Mouse (Mus musculus): Measurements from ENCODE around the gene Iffo1. TPM values are rescaled to one million over a fixed set of nuclear protein-coding genes. Genes with fewer than 3 reads are reported as not detected.
"Not testable (repeated sequence)": the region's sequence is repeated elsewhere in the genome, so short reads cannot be mapped to it uniquely, and the experiment has no call there.

Gene Iffo1
- total RNA-seq, 2 experiments from 2014 or later, result 11.6 to 12.3 TPM

DNA sequence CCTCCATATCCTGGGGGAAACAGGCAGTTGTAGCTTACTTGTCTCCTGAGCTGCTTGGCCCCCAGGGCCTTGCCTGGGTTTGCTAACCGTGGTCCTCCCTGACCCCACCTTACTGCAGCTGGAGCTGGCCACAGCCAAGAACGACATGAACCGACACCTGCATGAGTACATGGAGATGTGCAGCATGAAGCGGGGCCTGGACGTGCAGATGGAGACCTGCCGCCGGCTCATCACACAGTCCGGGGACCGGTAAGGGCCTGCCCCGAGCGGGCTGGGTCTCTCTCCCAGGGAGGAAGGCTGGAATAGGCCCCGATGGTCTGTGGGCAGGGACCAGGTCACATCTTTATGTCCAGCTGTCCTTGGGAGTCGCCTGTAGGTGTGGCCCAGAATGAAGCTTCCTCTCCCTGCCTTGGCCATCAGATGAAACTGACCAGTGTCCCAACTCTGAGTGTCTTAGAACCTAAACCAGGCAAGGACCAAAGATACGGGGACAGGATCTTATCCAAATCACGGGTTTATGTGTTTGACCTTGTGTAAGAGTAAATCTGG lies 14.0 kb downstream of the Iffo1 start:
- peak in 1 of 2 experiments; percentile 17 for DNase-seq
- intact Hi-C loops (cut with DNase I), result no loop called here

DNA sequence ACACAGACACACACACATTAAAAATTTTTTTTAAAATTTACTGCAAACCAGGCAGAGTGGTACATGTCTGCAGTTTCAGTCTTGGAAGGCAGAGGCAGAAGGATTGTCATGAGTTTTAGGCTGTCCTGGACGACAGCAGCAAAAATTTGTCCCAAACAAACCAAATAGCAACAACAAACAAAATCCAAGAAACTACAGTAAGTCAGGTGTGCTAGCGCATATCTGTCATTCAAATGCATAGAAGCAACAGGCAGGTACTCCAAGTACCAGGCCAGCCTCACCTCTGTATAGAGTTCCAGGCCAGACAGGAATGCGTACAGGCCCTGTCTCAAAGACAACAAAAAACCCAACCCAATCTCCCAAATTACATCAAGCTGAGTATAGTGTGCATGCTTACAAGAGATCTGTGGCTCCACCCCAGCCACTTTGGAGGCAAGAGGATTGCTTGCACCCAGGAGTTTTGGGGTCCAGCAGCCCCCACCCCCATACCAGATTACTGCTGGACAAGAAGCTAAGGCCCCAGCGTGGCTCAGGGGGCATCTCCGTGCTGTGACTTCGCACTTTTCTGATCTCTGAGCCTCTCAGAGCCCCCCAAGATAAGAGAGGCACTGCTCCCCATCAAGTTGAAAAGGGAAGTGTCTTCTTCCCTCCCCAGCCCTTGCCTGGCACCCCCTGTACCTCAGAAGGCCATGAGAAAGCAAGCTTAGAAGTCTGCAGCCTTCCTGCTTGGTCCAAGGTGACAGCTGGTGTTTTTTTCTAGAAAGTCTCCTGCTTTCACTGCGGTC lies 14.9 kb downstream of the Iffo1 start:
- DNase-seq, result no peak
- intact Hi-C loops (cut with DNase I), result no loop called here

DNA sequence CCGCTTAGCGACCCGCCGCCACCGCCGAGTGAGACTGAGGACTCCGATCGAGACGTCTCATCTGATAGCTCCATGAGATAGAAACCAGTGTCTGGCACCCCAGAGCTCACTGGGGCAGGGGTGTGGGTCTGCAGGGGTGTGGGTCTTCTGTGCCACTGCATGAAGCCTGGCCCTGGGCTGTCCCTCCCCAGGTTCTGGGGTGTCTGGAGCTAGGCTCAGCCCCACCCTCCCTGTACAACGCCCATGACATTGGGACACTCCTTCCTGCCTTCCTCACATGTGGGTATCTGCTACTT lies 15.5 kb downstream of the Iffo1 start:
- intact Hi-C loops (cut with DNase I), result no loop called here
- DNase-seq, result no peak

DNA sequence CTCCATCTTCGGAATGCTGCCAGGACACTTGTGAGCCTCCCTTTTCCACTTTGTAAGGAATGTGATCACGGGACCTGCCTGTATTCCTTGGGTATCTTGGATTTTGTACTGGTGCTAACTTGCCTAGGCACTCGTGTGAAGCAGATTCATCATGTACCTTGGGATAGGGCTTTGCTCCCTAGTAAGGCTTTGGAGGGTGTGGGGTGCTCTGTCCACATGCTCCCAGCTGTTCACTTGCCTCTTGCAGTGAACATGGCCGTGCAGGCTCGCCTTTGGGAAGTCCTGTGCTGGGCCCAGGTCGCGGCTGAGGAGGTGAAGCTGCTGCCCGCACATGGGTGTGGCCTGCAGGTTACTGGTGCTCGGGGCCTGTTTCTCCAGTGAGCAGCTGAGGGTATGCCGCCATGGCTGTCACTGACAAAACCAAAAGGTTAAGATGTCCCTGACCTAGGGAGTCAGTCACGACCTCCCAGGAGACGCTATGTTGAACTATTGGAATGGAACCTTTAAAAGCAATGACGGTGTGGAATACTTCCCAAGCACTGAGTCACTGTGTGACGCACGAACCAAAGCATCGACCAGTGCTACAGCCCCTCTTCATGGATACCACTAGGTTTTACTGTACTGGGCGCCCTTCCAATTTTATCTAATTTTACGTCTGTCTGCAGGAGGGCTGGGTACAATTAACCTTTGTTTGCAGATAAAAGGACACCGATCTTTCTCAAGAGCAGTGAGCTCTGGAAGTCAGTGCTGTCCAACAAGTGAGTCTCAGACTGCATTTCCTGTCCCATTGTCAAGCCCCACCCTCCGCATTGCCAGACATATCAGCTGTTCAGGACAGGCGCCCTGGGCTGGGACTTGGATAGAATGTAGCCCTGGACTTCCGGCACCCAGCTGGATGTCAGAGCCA lies 16.1 kb downstream of the Iffo1 start:
- intact Hi-C loops (cut with DNase I), result no loop called here
- peak; percentile 68 to 70 for DNase-seq

DNA sequence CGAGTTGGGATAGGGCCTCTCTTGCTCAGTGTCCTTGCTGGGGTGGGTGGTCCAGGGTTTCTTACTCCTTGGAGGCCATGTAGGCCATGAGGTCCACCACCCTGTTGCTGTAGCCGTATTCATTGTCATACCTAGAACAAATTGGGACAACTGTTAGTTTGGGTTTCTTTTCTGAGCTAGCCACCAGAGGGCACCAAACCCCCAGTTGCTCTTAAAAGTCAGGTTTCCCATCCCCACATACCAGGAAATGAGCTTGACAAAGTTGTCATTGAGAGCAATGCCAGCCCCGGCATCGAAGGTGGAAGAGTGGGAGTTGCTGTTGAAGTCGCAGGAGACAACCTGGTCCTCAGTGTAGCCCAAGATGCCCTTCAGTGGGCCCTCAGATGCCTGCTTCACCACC lies 16.9 kb downstream of the Iffo1 start:
- peak in 1 of 2 experiments; percentile 45 for DNase-seq
- intact Hi-C loops (cut with DNase I), result not testable (repeated sequence)

DNA sequence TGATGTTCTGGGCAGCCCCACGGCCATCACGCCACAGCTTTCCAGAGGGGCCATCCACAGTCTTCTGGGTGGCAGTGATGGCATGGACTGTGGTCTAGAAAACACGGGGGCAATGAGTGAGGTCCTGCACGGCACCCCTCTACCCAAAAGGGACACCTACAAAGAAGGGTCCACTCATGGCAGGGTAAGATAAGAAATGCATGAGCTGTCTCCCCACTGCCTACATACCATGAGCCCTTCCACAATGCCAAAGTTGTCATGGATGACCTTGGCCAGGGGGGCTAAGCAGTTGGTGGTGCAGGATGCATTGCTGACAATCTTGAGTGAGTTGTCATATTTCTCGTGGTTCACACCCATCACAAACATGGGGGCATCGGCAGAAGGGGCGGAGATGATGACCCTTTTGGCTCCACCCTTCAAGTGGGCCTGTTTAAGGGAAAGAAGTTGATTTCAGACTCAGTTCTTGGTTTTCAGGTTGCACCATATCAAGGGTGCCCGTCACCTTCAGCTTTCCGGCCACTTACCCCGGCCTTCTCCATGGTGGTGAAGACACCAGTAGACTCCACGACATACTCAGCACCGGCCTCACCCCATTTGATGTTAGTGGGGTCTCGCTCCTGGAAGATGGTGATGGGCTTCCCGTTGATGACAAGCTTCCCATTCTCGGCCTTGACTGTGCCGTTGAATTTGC lies 17.7 kb downstream of the Iffo1 start:
- intact Hi-C loops (cut with DNase I); DNase-seq: not testable (repeated sequence)

DNA sequence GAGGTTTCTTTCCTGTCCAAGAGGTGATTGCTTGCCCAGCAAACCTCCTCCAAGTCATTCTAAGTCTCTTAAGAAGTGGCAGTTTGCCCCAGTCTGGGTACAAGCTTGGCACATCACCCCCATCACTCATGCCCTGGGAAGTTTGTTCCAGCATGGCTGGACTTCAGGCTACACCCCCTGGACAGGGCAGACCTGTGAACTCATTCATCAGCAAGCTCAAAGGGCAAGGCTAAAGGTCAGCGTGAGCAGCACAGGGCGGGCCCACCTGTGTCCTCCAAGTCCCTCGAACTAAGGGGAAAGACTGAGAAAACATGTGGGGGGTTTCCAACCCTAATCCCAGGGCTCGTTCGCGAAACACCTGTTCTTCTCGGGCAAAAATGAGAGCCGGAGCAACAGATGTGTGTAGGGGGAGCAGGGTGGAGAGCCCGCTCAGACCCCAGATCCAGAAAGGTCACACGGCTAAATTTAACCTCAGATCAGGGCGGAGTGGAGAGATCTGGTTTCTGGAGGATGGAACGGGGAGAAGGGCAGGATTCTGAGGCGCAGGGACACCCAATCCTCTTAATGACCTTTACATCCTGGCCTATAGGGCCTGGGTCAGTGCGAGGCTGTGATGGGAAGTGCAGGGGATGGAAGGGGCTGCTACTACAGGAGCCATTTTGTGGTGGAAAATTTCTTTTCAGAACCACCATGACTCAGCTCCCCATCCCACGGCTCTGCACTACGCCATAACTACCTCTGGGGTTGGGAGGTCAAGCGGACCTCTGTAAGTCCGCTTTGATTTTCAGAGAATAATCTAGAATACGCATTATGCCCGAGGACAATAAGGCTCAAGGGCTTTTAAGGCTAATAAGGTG lies 19.0 kb downstream of the Iffo1 start:
- intact Hi-C loops (cut with DNase I), result no loop called here
- DNase-seq, result peak; percentile 49 to 63

DNA sequence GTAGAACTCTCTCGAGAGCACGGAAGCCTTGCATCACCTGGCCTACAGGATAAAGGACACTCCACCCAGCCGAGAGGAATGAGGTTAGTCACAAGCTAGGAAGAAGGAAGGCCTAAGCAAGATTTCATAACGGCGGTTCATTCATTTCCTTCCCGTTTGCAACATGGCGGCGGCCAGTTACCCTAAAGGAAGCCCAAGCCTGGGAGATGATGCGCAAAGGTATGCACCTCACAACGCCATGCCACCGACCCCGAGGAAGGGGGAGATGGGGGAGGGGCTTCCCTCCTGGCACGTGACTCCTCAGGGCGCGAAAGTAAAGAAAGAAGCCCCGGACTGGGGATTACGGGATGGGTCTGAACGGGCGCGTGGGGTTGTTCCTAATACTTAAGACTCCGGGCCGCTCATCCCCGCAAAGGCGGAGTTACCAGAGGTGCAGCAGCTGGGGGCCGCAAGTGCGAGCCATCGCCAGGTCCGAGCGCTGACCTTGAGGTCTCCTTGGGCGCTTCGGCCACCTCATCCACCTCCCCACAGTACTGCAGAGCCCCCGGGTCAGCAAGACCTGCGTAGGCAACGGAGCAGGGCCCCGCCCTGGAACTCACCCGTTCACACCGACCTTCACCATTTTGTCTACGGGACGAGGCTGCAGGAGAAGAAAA lies 19.8 kb downstream of the Iffo1 start:
- DNase-seq, result peak; percentile 35 to 62
- intact Hi-C loops (cut with DNase I), result no loop called here

DNA sequence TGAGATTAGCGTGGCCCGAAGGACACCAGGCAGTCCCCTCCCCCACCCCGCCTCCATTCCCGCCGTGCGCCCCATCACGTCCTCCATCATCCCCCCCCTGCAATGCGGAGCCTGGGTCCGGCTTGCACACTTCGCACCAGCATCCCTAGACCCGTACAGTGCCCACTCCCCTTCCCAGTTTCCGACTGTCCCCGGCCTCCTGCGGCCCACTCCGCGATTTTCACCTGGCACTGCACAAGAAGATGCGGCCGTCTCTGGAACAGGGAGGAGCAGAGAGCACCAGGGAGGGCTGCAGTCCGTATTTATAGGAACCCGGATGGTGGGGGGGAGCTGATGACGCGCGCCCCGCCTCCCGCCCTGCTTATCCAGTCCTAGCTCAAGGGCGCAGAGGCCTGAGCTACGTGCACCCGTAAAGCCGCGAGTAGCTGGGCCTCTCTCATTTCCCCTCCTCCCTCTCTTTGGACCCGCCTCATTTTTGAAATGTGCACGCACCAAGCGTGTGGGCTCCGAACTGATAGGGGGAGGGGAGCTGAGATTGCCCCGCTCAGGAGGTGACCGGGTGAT lies 20.4 kb downstream of the Iffo1 start:
- intact Hi-C loops (cut with DNase I), result no loop called here
- peak; percentile 94 to 96 for DNase-seq

DNA sequence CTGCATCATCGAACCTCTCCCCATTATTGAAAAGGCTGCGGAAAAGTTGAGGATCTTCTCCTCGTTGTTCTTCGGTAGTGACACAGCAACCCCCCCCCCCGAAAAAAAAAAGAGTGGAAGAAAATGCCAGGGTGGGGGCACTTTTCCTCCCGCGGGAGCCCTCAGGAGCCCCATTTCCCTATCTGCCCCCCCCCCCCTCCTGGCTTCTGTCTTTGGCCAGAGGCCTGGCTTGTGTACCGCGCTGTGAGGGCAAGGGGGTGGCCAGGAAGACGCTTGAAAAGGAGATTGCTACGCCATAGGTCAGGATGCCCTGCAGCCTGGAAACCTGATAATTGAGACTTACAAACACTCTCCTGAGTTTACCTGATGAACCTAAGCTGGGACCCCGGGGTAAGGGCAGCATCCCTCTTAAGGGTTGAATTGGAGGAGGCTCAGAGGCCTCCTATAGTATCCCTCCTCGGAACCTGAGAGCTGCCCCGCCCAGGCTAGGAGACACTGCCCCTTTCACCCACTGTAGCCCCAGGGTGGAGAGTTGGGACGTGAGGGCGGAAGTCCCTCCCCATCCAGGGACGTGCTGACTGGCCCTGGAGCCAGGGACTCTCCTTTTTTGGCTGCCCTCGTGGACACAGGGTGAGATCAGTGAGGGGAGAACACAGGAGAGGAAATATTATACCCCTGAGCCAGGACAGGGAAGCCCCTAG lies 21.2 kb downstream of the Iffo1 start, which contains the start of gene Gapdh:
TSS of gene Gapdh (minus strand) at position 417 of the 701 bp plus-strand sequence.
- peak; percentile 85 to 92 for DNase-seq
- intact Hi-C loops (cut with DNase I), result no loop called here

DNA sequence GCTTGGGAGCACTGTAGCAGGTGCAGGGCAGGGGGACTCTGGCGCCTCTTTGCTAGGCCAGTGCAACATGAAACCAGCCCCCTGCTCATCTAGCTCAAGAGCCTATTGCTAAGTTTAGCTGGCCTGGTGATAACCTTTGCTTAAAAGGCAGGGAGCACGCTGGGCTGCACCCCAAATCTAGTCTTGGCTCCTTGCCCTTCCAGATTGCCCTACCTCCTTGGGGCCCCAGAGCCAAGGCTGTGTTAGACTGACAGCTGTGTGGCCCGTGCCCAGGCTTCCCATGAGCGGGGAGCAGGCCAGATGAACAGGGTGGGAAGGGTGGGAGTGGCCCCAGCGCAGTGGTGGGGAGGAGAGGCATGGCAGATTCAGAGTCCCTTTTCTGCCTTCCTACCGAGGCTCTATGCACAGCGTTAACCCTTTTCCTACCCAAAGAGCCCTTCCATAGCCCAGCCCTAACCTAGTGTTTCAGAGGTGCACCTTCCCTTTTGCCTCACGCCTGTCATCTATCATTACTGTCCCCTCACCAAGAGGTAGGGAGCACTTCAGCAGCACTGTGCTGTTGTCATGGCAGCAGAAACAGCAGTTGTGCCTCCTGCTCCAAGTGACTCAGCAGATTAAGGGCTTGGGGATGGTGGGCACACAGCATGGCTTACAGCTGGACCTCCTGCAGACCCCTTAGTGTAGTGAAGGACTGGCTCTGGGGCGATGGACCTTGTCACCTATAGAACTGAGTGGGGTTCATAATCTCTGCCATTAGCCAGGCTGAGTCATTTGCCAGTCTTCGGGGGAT lies 22.0 kb downstream of the Iffo1 start:
- intact Hi-C loops (cut with DNase I), result no loop called here
- peak; percentile 70 for DNase-seq

DNA sequence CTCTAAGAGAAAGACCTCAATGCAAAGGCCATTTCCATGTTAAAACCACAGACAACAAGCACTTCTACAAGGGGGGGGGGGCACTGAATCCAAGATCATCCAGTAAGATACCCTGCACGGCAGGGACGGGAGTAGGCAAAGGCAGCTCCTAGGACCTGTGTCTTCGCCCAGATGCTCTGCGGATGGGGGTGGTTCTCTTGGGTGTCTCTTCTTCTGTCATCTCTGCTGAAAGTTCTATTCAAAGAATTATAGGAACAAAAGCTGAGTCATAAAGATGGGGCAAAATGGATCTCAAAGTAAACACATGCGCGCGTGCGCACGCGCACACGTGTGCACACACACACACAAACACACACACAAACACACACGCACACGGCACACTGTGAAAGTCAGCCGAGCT lies 23.0 kb downstream of the Iffo1 start:
- intact Hi-C loops (cut with DNase I), result no loop called here
- DNase-seq, result no peak

DNA sequence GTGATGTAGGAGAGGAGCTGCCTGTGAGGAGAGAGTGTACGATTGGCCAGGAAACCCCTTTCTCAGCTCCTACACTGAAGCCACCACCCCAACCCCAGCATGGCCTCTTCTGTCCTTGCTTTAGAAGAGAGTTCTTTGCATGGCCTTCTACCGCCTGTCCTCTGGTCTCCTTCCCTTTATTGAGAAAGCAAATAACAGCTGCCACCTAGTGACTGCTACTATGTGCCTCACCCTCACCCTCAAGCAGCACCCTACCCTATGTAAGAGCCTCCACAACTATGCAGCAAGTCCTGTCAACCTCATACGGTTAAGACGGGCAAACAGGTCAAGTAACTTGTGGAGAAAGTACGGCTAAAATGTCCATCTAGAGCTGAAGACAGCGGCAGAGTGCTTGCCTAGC lies 25.2 kb downstream of the Iffo1 start:
- intact Hi-C loops (cut with DNase I), result loop anchor here (2.0 kb wide), 1 partner anchor 17 kb away; no protein-coding TSS in a partner anchor
- DNase-seq, result no peak

DNA sequence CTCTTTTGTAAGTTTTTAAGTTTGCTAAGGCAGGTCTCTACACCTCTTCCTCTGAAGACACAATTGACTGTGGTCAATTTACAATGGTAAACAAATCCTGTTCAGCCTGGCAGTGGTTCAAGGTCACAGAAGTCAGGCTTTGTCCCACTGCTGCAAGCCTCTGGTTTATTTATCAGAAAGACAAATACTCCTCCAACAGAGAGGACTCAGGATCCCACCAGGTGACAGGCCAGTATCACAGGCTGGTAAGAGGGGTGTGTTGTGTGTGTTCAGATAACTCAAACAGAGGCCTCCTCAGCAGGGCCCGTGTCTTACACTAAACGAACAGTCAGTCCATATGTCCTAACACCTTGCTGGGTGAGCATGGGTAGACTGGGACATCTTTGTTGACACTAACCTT lies 27.4 kb downstream of the Iffo1 start:
- DNase-seq, result no peak
- intact Hi-C loops (cut with DNase I), result no loop called here

DNA sequence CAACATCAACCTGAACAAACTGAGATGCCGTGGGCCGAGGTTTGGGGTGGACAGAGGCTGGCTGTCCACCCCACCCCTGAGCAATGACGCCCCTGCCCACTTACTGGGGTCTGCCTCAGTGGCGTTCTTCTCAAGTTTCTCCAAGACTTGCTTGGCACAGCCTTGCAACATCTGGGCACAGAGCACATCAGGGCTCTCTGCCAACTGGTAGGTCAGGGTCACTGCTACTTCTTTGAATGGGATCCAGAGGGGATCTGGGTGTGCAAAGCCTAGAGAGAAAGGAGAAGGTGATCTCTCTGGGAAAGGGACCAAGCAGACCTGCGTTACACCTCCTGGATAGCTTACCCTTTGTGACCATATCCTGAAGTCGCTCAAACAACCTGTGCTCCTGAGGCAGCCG lies 28.2 kb downstream of the Iffo1 start:
- no peak for DNase-seq
- intact Hi-C loops (cut with DNase I), result no loop called here

DNA sequence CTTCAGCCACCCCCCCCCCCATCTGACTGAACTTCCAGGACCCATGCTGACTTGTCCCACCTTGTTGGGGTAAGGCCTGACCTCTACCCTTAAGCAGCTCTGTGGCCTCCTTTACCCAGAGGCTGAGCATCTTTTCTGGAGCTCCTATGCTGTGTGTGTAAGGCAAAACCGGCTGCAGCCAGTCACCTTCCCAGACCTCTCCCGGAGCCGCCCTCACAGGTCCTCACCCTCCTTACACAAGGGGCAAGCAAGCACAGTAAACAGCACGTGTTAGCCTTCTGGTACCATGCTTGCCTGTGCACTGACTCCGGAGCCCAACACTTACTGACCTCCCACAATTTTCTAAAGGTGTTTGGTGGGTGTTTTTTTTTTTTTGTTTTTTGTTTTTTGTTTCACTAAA lies 30.4 kb downstream of the Iffo1 start:
- no peak for DNase-seq
- intact Hi-C loops (cut with DNase I), result no loop called here

DNA sequence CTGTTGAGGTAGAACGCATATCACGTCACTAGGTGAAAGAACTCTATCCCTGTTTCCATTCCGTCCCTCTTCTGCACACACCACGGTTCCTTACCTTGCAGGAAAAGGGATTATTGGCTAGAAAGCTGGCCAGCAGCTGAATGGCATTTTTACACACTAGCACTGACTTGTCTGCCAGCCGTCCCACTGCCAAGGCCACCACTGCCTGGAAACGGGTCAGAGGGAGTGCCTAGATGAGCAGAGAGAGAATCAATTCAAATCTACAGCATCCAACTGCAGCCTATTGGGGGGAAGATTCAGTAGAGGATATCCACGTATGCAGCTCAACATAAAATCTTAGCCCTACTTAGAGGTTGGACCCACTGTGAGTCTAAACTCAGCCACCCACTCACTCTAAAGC lies 34.6 kb downstream of the Iffo1 start:
- intact Hi-C loops (cut with DNase I), result no loop called here
- no peak for DNase-seq

DNA sequence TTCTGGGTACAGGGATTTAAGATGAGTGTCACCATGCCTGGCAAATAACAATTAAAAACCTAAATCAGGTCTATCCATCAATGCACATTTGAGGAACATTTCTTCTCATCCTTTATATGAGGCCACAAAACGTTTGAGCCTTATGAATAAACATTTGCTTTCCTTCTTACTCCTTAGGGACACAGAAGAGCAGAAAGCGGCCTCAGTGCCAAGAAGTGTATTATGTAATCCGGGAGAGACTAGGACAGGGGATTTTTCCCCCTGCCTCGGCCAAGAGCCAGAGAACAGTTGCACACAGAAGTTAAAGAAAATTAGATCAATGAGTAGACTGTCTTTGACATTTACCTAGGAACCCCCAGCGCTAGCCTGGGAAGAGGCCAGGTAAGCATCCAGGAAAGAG lies 37.1 kb downstream of the Iffo1 start:
- DNase-seq, result no peak
- intact Hi-C loops (cut with DNase I), result no loop called here
